In genomic region chr16:84773268-84773861, GRCm38 (mm10) we compare ENCODE assay signal across 8 mouse cellular contexts. TPM values are rescaled to one million over a fixed set of nuclear protein-coding genes. Genes with fewer than 3 reads are reported as not detected.
A peak's percentile ranks its signal among the peaks of the same experiment; 100 is the strongest.
DNase-seq lines count a peak whose midpoint lies in the region; ATAC-seq and TF ChIP-seq lines count a peak whose summit lies in the region.

No protein-coding gene starts in this region.

- H3K4me2 ChIP-seq in lung, postnatal 0 days (replicated peaks; ENCODE audit: low read depth, low read length) = peak overlapping the region; percentile 88
- peak overlapping the region; percentile 91 for H3K4me2 ChIP-seq in liver, embryonic 11.5 days
- peak overlapping the region; percentile 86 for H3K4me2 ChIP-seq in stomach, embryonic 16.5 days (ENCODE audit: low read depth, low read length)

- no peak for DNase-seq in lung, postnatal 0 days (ENCODE audit: low spot score)
- DNase-seq in lung, postnatal 25 days (ENCODE audit: low spot score) = no peak
- no peak for DNase-seq in heart, embryonic 10.5 days (ENCODE audit: low spot score)
- DNase-seq in liver, embryonic 11.5 days (ENCODE audit: low spot score) = no peak
- no peak for DNase-seq in thymus, postnatal 0 days (ENCODE audit: low spot score)
- DNase-seq in urinary bladder, postnatal 4 days (ENCODE audit: low spot score in 2 of 2) = no peak
- no peak for DNase-seq in left cerebral cortex, postnatal 14 days (ENCODE audit: low spot score in 2 of 2)

- H3K9me3 ChIP-seq in lung, postnatal 0 days (ENCODE audit: low read length) = no peaks in the 10 kb centered on the region
- no peaks in the 10 kb centered on the region for H3K9me3 ChIP-seq in heart, embryonic 10.5 days
- H3K9me3 ChIP-seq in liver, embryonic 11.5 days (ENCODE audit: control insufficient read depth, low read length) = no peaks in the 10 kb centered on the region
- H3K9me3 ChIP-seq in stomach, embryonic 16.5 days (replicated peaks; ENCODE audit: control insufficient read depth, low read length) = no peaks in the 10 kb centered on the region

- peak overlapping the region; percentile 52 for H3K4me3 ChIP-seq in lung, postnatal 0 days (ENCODE audit: low read depth, low read length)
- peak overlapping the region; percentile 69 for H3K4me3 ChIP-seq in heart, embryonic 10.5 days
- peak overlapping the region; percentile 54 for H3K4me3 ChIP-seq in liver, embryonic 11.5 days (ENCODE audit: low read depth, low read length)
- H3K4me3 ChIP-seq in stomach, embryonic 16.5 days (replicated peaks; ENCODE audit: low read length) = peak overlapping the region; percentile 57

- intact Hi-C loops in left cerebral cortex, postnatal 14 days (cut with DNase I) = loop anchor here (5.0 kb wide), 2 partner anchors 36 to 44 kb away; partner anchors contain the start of gene Mrpl39

- TF ChIP-seq EP300 in lung, postnatal 0 days (IDR thresholded peaks at IDR 0.05) = no peak

- H3K27me3 ChIP-seq in lung, postnatal 0 days (replicated peaks; ENCODE audit: insufficient read depth, low read length) = no peaks in the 10 kb centered on the region
- no peaks in the 10 kb centered on the region; the same call in 1 of the 2 replicates for H3K27me3 ChIP-seq in heart, embryonic 10.5 days (ENCODE audit: insufficient read depth, poor library complexity, severe bottlenecking)
- H3K27me3 ChIP-seq in liver, embryonic 11.5 days (replicated peaks; ENCODE audit: control insufficient read depth, insufficient read depth, low read length) = peaks cover 37% of the 10 kb centered on the region
- no peaks in the 10 kb centered on the region; the same call in 1 of the 2 replicates for H3K27me3 ChIP-seq in stomach, embryonic 16.5 days (ENCODE audit: control insufficient read depth, insufficient read depth, low read length)

- no peak overlapping the region for H3K27ac ChIP-seq in lung, postnatal 0 days (ENCODE audit: low read length)
- no peak overlapping the region for H3K27ac ChIP-seq in heart, embryonic 10.5 days
- no peak overlapping the region for H3K27ac ChIP-seq in liver, embryonic 11.5 days (ENCODE audit: low read depth, low read length)
- H3K27ac ChIP-seq in stomach, embryonic 16.5 days (ENCODE audit: low read length) = no peak overlapping the region

- WGBS in lung, postnatal 0 days = 5% methylated on average over 15 of the region's 15 CpGs
- 4% methylated on average over 15 of the region's 15 CpGs for WGBS in heart, embryonic 10.5 days
- WGBS in liver, embryonic 11.5 days = 6% methylated on average over 15 of the region's 15 CpGs
- 3% methylated on average over 15 of the region's 15 CpGs for WGBS in stomach, embryonic 16.5 days

- TF ChIP-seq CTCF in lung, postnatal 0 days (IDR thresholded peaks at IDR 0.05) = no peak

- H3K36me3 ChIP-seq in lung, postnatal 0 days (ENCODE audit: insufficient read depth, low read length) = no peaks in the 10 kb centered on the region
- no peaks in the 10 kb centered on the region for H3K36me3 ChIP-seq in heart, embryonic 10.5 days
- H3K36me3 ChIP-seq in liver, embryonic 11.5 days (ENCODE audit: control insufficient read depth, insufficient read depth, low read length) = no peaks in the 10 kb centered on the region
- no peaks in the 10 kb centered on the region for H3K36me3 ChIP-seq in stomach, embryonic 16.5 days (ENCODE audit: control insufficient read depth, insufficient read depth, low read length)

- no peak for ATAC-seq in lung, postnatal 0 days
- no peak for ATAC-seq in liver, embryonic 11.5 days (replicated peaks; ENCODE audit: low FRiP score)
- ATAC-seq in stomach, embryonic 16.5 days (ENCODE audit: insufficient read depth, low FRiP score) = peak; percentile 21; the same call in 1 of the 2 replicates

- no peak overlapping the region for H3K9ac ChIP-seq in lung, postnatal 0 days (replicated peaks; ENCODE audit: low read depth)
- H3K9ac ChIP-seq in liver, embryonic 11.5 days (ENCODE audit: low read depth, low read length) = no peak overlapping the region
- peak overlapping the region; percentile 62 for H3K9ac ChIP-seq in stomach, embryonic 16.5 days (ENCODE audit: low read length)

- peaks cover 3% of the 10 kb centered on the region; the same call in 1 of the 2 replicates for H3K4me1 ChIP-seq in lung, postnatal 0 days (ENCODE audit: insufficient read depth, low read depth, low read length)
- H3K4me1 ChIP-seq in heart, embryonic 10.5 days = 0 out of 2 replicates have a peak, but pooled peaks cover 7% of the 10 kb centered on the region
- no peaks in the 10 kb centered on the region for H3K4me1 ChIP-seq in liver, embryonic 11.5 days (replicated peaks; ENCODE audit: control insufficient read depth, insufficient read depth, low read length)
- H3K4me1 ChIP-seq in stomach, embryonic 16.5 days (ENCODE audit: control insufficient read depth, insufficient read depth, low read length) = no peaks in the 10 kb centered on the region

RNA-seq across cellular contexts. Expression of gene Jam2, which starts 0.6 kb away (rescaled TPM):
- 33.2 and 38.2 TPM in 2 replicates for polyA plus RNA-seq in lung, postnatal 0 days (2015; fragmentation: Nextera tagmentation; extraction: Ambion mirVana)
- polyA plus RNA-seq in heart, embryonic 10.5 days (2016; fragmentation: Nextera tagmentation; extraction: Ambion mirVana) = 3.5 and 4.6 TPM in 2 replicates
- 1.4 and 1.7 TPM in 2 replicates for polyA plus RNA-seq in liver, embryonic 11.5 days (2014; fragmentation: Nextera tagmentation; extraction: Ambion mirVana)
- polyA plus RNA-seq in stomach, embryonic 16.5 days (2015; fragmentation: Nextera tagmentation; extraction: Ambion mirVana) = 6.2 and 6.7 TPM in 2 replicates
- polyA plus RNA-seq in thymus, postnatal 0 days (2015; fragmentation: Nextera tagmentation; extraction: Ambion mirVana) = 2.7 and 4.0 TPM in 2 replicates
- total RNA-seq in left cerebral cortex, postnatal 14 days (2021) = 10 to 100 TPM; 25.1 to 26.2 TPM

RNA-seq across cellular contexts. Expression of gene Mrpl39, which starts 37.8 kb away (rescaled TPM):
- 27.0 and 29.4 TPM in 2 replicates for polyA plus RNA-seq in lung, postnatal 0 days (2015; fragmentation: Nextera tagmentation; extraction: Ambion mirVana)
- 51.0 and 53.4 TPM in 2 replicates for polyA plus RNA-seq in heart, embryonic 10.5 days (2016; fragmentation: Nextera tagmentation; extraction: Ambion mirVana)
- 49.3 and 50.3 TPM in 2 replicates for polyA plus RNA-seq in liver, embryonic 11.5 days (2014; fragmentation: Nextera tagmentation; extraction: Ambion mirVana)
- polyA plus RNA-seq in stomach, embryonic 16.5 days (2015; fragmentation: Nextera tagmentation; extraction: Ambion mirVana) = 38.3 and 46.9 TPM in 2 replicates
- 46.2 and 57.5 TPM in 2 replicates for polyA plus RNA-seq in thymus, postnatal 0 days (2015; fragmentation: Nextera tagmentation; extraction: Ambion mirVana)
- total RNA-seq in left cerebral cortex, postnatal 14 days (2021) = 10 to 100 TPM; 19.2 to 24.1 TPM
